25 mouse cellular contexts compared by ENCODE assay signal in genomic region chr19:26724626-26725025, GRCm38 (mm10).
"Had no signal": no experiment of that assay in that cellular context is flagged by ENCODE, and none has a peak within 500 bp of the region (broad histone marks: within the 10 kb centered on the region; RNA-seq: fewer than 3 reads in every experiment).

No protein-coding gene starts in this region.

- ATAC-seq: hindbrain, embryonic 16.5 days; inflammation-experienced regulatory T-cells, adult 6 months; intestine, embryonic 15.5 days; intestine, postnatal 0 days had no signal

- H3K27ac ChIP-seq: gastrocnemius, adult 2 months; heart, adult 2 months; hindbrain, embryonic 10.5 days; hindbrain, embryonic 12.5 days; hindbrain, embryonic 14.5 days; intestine, embryonic 15.5 days; kidney, embryonic 15.5 days; kidney, postnatal 0 days; limb, embryonic 13.5 days; limb, embryonic 15.5 days had no signal

- H3K4me2 ChIP-seq: heart, embryonic 11.5 days; hindbrain, embryonic 12.5 days; hindbrain, embryonic 14.5 days; intestine, embryonic 15.5 days; kidney, embryonic 15.5 days; limb, embryonic 13.5 days; limb, embryonic 15.5 days had no signal

- H3K4me3 ChIP-seq: gastrocnemius, adult 2 months; heart, adult 2 months; hindbrain, embryonic 10.5 days; hindbrain, embryonic 12.5 days; intestine, embryonic 15.5 days; kidney, embryonic 15.5 days; limb, embryonic 13.5 days; limb, embryonic 15.5 days had no signal

- H3K9me3 ChIP-seq: hindbrain, embryonic 10.5 days; hindbrain, embryonic 12.5 days; intestine, embryonic 15.5 days; kidney, embryonic 15.5 days; limb, embryonic 13.5 days; limb, embryonic 15.5 days had no signal

- H3K4me1 ChIP-seq: hindbrain, embryonic 10.5 days; hindbrain, embryonic 12.5 days; intestine, embryonic 15.5 days had no signal

- H3K27me3 ChIP-seq: hindbrain, embryonic 12.5 days; intestine, embryonic 15.5 days; kidney, embryonic 15.5 days; limb, embryonic 13.5 days; limb, embryonic 15.5 days had no signal

- H3K36me3 ChIP-seq: hindbrain, embryonic 10.5 days; hindbrain, embryonic 12.5 days; intestine, embryonic 15.5 days had no signal

- DNase-seq: gastrocnemius, adult 2 months; gastrocnemius, postnatal 10 days; gastrocnemius, postnatal 25 days; heart, adult 2 months; heart, postnatal 10 days; heart, postnatal 4 days; kidney, adult 2 months; kidney, adult 9 months; kidney, postnatal 14 days; kidney, postnatal 36 days; layer of hippocampus, adult 9-11 months; layer of hippocampus, postnatal 36 days; left cerebral cortex, postnatal 4 days had no signal

- H3K9ac ChIP-seq: hindbrain, embryonic 12.5 days; hindbrain, embryonic 14.5 days; intestine, embryonic 15.5 days; kidney, embryonic 15.5 days; limb, embryonic 13.5 days; limb, embryonic 15.5 days had no signal
